Mouse (Mus musculus) brain, embryonic 14.5 days (tissue): Measurements from ENCODE around the gene Kcnd3.

ENCODE experiments used
- CTCF ChIP-seq: fragments of 200-500 bp; IDR thresholded peaks from 2 replicates; pipeline ENCODE4 v1.5.1; 2012; ENCODE audit warnings: inconsistent platforms, mild to moderate bottlenecking, moderate library complexity, borderline replicate concordance; ENCODE audit not compliant: insufficient read depth, insufficient read length; ENCODE audit errors: extremely low read depth
- POLR2A ChIP-seq: fragments of 200-500 bp; IDR thresholded peaks from 2 replicates; pipeline ENCODE4 v1.6.1; 2012; ENCODE audit warnings: mild to moderate bottlenecking, inconsistent platforms, borderline replicate concordance; ENCODE audit not compliant: poor library complexity, insufficient read depth, insufficient read length, severe bottlenecking; ENCODE audit errors: extremely low read depth

DNA sequence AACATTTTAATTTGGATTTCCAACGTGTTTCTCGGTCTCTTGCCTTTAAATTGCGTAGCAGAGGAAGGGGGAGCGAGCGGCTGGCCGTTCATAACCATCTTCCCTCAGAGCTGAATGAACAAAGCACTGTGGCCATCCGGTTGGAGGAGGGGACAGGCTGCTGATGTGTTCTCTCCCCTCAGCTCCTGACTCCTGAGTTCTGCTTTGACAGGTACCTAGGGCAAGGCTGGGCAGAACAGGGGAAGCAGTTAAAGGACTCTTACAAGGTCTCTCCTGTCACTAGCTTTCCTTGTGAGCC lies 53.7 kb downstream of the Kcnd3 start:
- TF ChIP-seq CTCF (no peak), POLR2A (no peak)
